Mouse (Mus musculus): Measurements from ENCODE around the gene Speer4b. TPM values are rescaled to one million over a fixed set of nuclear protein-coding genes. Genes with fewer than 3 reads are reported as not detected.

Speer4b gene
- total and polyA plus RNA-seq, 2 experiments = not detected

DNA sequence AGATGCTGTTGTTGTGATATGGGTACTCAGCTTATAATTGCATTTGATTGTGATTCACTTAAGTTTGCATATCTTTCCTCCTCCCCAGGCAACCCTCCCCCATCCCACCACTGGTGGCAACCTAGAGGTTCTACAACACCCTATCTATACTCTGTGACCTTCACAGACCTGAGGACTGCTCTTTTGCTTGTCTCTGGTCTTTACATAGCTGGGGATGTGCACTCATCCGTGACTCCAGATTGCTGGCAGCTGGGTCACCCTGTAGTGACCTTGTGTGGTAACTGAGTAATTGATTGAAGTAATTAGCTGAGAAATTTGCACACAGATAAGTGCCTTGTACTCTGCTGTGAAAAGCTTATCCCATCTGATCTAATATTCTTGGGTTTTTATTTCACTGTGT is 15.1 kb downstream of the Speer4b start:
- Histone ChIP-seq H3K27me3 (ENCODE audit: control insufficient read depth, insufficient read depth, low read length) (no peaks in the 10 kb centered on the region), H3K36me3 (ENCODE audit: control insufficient read depth, insufficient read depth, low read length) (no peaks in the 10 kb centered on the region), H3K4me1 (ENCODE audit: control insufficient read depth, insufficient read depth, low read length) (no peaks in the 10 kb centered on the region), H3K27ac (replicated peaks; ENCODE audit: insufficient read depth, low read depth, low read length) (no peak overlapping the region), H3K79me2 (ENCODE audit: control insufficient read depth, insufficient read depth, low read length) (no peaks in the 10 kb centered on the region), H3K4me3 (ENCODE audit: insufficient read depth, low read depth, low read length) (no peak overlapping the region), H3K9ac (ENCODE audit: low read depth, low read length) (no peak overlapping the region)
- TF ChIP-seq CTCF (IDR thresholded peaks at IDR 0.05; ENCODE audit: low read depth, low read length) = no peak
- TF ChIP-seq POLR2A (IDR thresholded peaks at IDR 0.05; ENCODE audit: extremely low read depth, insufficient read depth, low read length) = no peak
- WGBS = 41% methylated on average over 1 of the region's 1 CpGs
- DNase-seq (ENCODE audit: extremely low read depth, low read depth, low spot score) = no peak

- 83% methylated on average over 2 of the region's 2 CpGs for WGBS
- Histone ChIP-seq H3K9ac (ENCODE audit: low read depth, low read length) (no peak overlapping the region), H3K4me1 (ENCODE audit: control insufficient read depth, insufficient read depth, low read length) (no peaks in the 10 kb centered on the region), H3K36me3 (ENCODE audit: control insufficient read depth, insufficient read depth, low read length) (no peaks in the 10 kb centered on the region), H3K4me3 (ENCODE audit: insufficient read depth, low read depth, low read length) (no peak overlapping the region), H3K27me3 (ENCODE audit: control insufficient read depth, insufficient read depth, low read length) (no peaks in the 10 kb centered on the region), H3K27ac (replicated peaks; ENCODE audit: insufficient read depth, low read depth, low read length) (no peak overlapping the region), H3K79me2 (ENCODE audit: control insufficient read depth, insufficient read depth, low read length) (no peaks in the 10 kb centered on the region)
- no peak for TF ChIP-seq POLR2A (IDR thresholded peaks at IDR 0.05; ENCODE audit: extremely low read depth, insufficient read depth, low read length)
- TF ChIP-seq CTCF (IDR thresholded peaks at IDR 0.05; ENCODE audit: low read depth, low read length) = no peak
- DNase-seq (ENCODE audit: extremely low read depth, low read depth, low spot score) = no peak
Observed at GRCm38 (mm10) chr5:27481706-27482105, 19.5 kb downstream of the Speer4b start.

DNA sequence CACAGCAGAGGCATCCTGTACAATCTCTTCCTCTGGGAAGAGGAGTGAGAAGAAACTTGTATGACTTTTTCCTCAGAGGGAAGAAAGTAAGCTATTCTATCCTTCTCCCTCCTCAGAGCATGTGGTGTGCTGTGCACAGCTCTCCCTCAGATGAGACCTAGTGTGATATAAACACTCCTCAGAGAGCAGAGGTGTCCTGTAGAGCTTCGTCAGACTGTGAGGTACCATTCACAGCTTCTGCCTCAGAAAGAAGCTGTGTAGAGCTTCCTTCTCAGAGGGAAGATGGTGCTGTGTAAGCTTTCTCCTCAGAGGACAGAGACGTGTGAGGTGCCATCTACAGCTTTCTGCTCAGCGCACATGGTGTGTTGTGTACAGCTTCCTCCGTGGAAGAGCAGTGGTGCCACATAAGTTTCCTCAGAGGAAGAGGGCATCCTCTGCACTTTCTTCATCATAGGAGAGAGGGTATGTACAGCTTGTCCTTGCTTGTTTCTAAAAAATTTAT is 26.2 kb downstream of the Speer4b start:
- Histone ChIP-seq H3K4me3 (ENCODE audit: insufficient read depth, low read depth, low read length) (no peak overlapping the region), H3K79me2 (ENCODE audit: control insufficient read depth, insufficient read depth, low read length) (no peaks in the 10 kb centered on the region), H3K4me1 (ENCODE audit: control insufficient read depth, insufficient read depth, low read length) (no peaks in the 10 kb centered on the region), H3K27ac (replicated peaks; ENCODE audit: insufficient read depth, low read depth, low read length) (no peak overlapping the region), H3K27me3 (ENCODE audit: control insufficient read depth, insufficient read depth, low read length) (no peaks in the 10 kb centered on the region), H3K9ac (ENCODE audit: low read depth, low read length) (no peak overlapping the region), H3K36me3 (ENCODE audit: control insufficient read depth, insufficient read depth, low read length) (no peaks in the 10 kb centered on the region)
- 72% methylated on average over 4 of the region's 4 CpGs for WGBS
- TF ChIP-seq CTCF (IDR thresholded peaks at IDR 0.05; ENCODE audit: low read depth, low read length) (no peak), POLR2A (IDR thresholded peaks at IDR 0.05; ENCODE audit: extremely low read depth, insufficient read depth, low read length) (no peak)
- DNase-seq (ENCODE audit: extremely low read depth, low read depth, low spot score) = no peak

- DNase-seq (ENCODE audit: extremely low read depth, low read depth, low spot score) = no peak
- no peaks in the 10 kb centered on the region for H3K27me3 ChIP-seq (ENCODE audit: control insufficient read depth, insufficient read depth, low read length)
- H3K9ac ChIP-seq (ENCODE audit: low read depth, low read length) = no peak overlapping the region
- WGBS = 45% methylated on average over 1 of the region's 1 CpGs
- H3K4me3 ChIP-seq (ENCODE audit: insufficient read depth, low read depth, low read length) = no peak overlapping the region
- H3K27ac ChIP-seq (replicated peaks; ENCODE audit: insufficient read depth, low read depth, low read length) = no peak overlapping the region
- H3K79me2 ChIP-seq (ENCODE audit: control insufficient read depth, insufficient read depth, low read length) = no peaks in the 10 kb centered on the region
- no peaks in the 10 kb centered on the region for H3K36me3 ChIP-seq (ENCODE audit: control insufficient read depth, insufficient read depth, low read length)
- H3K4me1 ChIP-seq (ENCODE audit: control insufficient read depth, insufficient read depth, low read length) = no peaks in the 10 kb centered on the region
- TF ChIP-seq POLR2A (IDR thresholded peaks at IDR 0.05; ENCODE audit: extremely low read depth, insufficient read depth, low read length) = no peak
- no peak for TF ChIP-seq CTCF (IDR thresholded peaks at IDR 0.05; ENCODE audit: low read depth, low read length)
Observed at GRCm38 (mm10) chr5:27457686-27458085, 43.6 kb downstream of the Speer4b start.

GRCm38 (mm10) chr5:27456981-27457380 is 44.3 kb downstream of the Speer4b start:
- no peak overlapping the region for H3K9ac ChIP-seq (ENCODE audit: low read depth, low read length)
- H3K4me3 ChIP-seq (ENCODE audit: insufficient read depth, low read depth, low read length) = no peak overlapping the region
- TF ChIP-seq CTCF (IDR thresholded peaks at IDR 0.05; ENCODE audit: low read depth, low read length) (no peak), POLR2A (IDR thresholded peaks at IDR 0.05; ENCODE audit: extremely low read depth, insufficient read depth, low read length) (no peak)
- no peaks in the 10 kb centered on the region for H3K27me3 ChIP-seq (ENCODE audit: control insufficient read depth, insufficient read depth, low read length)
- DNase-seq (ENCODE audit: extremely low read depth, low read depth, low spot score) = no peak
- no peaks in the 10 kb centered on the region for H3K79me2 ChIP-seq (ENCODE audit: control insufficient read depth, insufficient read depth, low read length)
- no peaks in the 10 kb centered on the region for H3K4me1 ChIP-seq (ENCODE audit: control insufficient read depth, insufficient read depth, low read length)
- no peaks in the 10 kb centered on the region for H3K36me3 ChIP-seq (ENCODE audit: control insufficient read depth, insufficient read depth, low read length)
- WGBS = 82% methylated on average over 1 of the region's 1 CpGs
- no peak overlapping the region for H3K27ac ChIP-seq (replicated peaks; ENCODE audit: insufficient read depth, low read depth, low read length)

DNA sequence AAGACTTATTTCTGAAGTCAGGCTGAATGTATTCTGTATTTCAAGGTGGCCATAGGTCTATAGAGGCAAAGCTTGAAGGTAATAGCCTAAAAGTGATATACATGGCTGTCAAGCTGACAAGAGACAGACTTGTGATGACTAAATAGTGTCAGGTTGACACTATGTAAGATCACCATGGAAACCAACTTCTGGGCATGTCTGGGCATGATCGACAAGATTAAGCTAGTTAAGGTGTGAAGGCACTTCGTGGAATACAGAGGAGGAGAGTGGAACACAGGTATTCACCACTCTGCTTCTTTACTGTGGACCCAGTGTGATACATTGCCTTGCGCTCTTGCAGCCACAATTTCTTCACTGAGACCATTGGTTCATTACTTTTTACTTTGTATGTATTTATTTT is 46.9 kb downstream of the Speer4b start:
- Histone ChIP-seq H3K4me1 (ENCODE audit: control insufficient read depth, insufficient read depth, low read length) (no peaks in the 10 kb centered on the region), H3K9ac (ENCODE audit: low read depth, low read length) (no peak overlapping the region), H3K27me3 (ENCODE audit: control insufficient read depth, insufficient read depth, low read length) (no peaks in the 10 kb centered on the region), H3K4me3 (ENCODE audit: insufficient read depth, low read depth, low read length) (no peak overlapping the region), H3K79me2 (ENCODE audit: control insufficient read depth, insufficient read depth, low read length) (no peaks in the 10 kb centered on the region), H3K36me3 (ENCODE audit: control insufficient read depth, insufficient read depth, low read length) (no peaks in the 10 kb centered on the region), H3K27ac (replicated peaks; ENCODE audit: insufficient read depth, low read depth, low read length) (no peak overlapping the region)
- 78% methylated on average over 3 of the region's 3 CpGs for WGBS
- no peak for DNase-seq (ENCODE audit: extremely low read depth, low read depth, low spot score)
- TF ChIP-seq CTCF (IDR thresholded peaks at IDR 0.05; ENCODE audit: low read depth, low read length) (no peak), POLR2A (IDR thresholded peaks at IDR 0.05; ENCODE audit: extremely low read depth, insufficient read depth, low read length) (no peak)
